21 mouse cellular contexts compared by ENCODE assay signal in the genomic region with DNA sequence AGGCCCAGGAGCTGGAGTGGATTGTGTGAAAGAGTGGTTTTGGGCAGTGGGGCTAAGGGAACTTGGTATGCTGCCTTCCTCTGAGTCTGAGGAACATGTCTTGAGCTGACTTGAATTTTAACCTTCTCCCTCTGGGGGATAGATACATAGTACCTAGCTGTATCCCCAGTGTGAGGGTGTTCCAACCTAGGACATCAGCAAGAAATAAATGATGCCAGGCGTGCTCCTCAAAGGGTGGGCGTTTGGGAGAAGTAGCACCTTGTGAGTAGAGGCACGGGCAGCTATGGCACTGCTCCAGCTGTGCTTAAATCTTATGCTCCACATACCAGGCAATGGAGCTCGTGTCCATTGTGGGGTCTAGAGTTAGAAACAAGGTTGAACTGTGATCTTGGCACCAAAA.
"Had no signal": no experiment of that assay in that cellular context is flagged by ENCODE, and none has a peak within 500 bp of the region (broad histone marks: within the 10 kb centered on the region; RNA-seq: fewer than 3 reads in every experiment).

No protein-coding gene starts in this region.

- DNase-seq: kidney, adult 2 months; kidney, postnatal 14 days; kidney, postnatal 4 days; layer of hippocampus, adult 9-11 months; layer of hippocampus, postnatal 36 days; liver, embryonic 13.5 days; lung, adult 2 months; right cerebral cortex, adult 18-20 months; right cerebral cortex, postnatal 14 days; right cerebral cortex, postnatal 4 days; thymus, postnatal 25 days had no signal

- H3K9ac ChIP-seq: kidney, embryonic 15.5 days; liver, embryonic 13.5 days; midbrain, embryonic 13.5 days; neural tube, embryonic 15.5 days had no signal

- ATAC-seq: intestine, postnatal 0 days; midbrain, embryonic 13.5 days; midbrain, embryonic 16.5 days had no signal

- H3K27me3 ChIP-seq: kidney, embryonic 15.5 days; liver, embryonic 13.5 days; midbrain, embryonic 13.5 days; neural tube, embryonic 15.5 days had no signal

- H3K27ac ChIP-seq: kidney, embryonic 15.5 days; left cerebral cortex, adult 2 months; liver, embryonic 13.5 days; midbrain, embryonic 10.5 days; midbrain, embryonic 13.5 days; neural tube, embryonic 15.5 days; stomach, postnatal 0 days had no signal

- H3K9me3 ChIP-seq: kidney, embryonic 15.5 days; liver, embryonic 13.5 days; megakaryocyte, embryonic 14.5 days; midbrain, embryonic 10.5 days; midbrain, embryonic 13.5 days; neural tube, embryonic 15.5 days had no signal

- H3K4me3 ChIP-seq: kidney, embryonic 15.5 days; left cerebral cortex, adult 2 months; liver, embryonic 13.5 days; megakaryocyte, embryonic 14.5 days; midbrain, embryonic 10.5 days; midbrain, embryonic 13.5 days; myocyte; neural tube, embryonic 15.5 days had no signal

- H3K4me2 ChIP-seq: liver, embryonic 13.5 days; midbrain, embryonic 13.5 days; neural tube, embryonic 15.5 days had no signal
